Mouse (Mus musculus) testis, adult 2 months (tissue): Measurements from ENCODE around the gene Taar7f.

Experiments
- CTCF ChIP-seq: fragments of 200-500 bp; IDR thresholded peaks from 2 replicates; pipeline ENCODE4 v1.5.1; 2012; ENCODE audit warnings: low read depth, mild to moderate bottlenecking, inconsistent platforms, low read length, moderate library complexity; ENCODE audit not compliant: control insufficient read depth, insufficient read depth, insufficient replicate concordance
- POLR2A ChIP-seq: fragments of 200-500 bp; IDR thresholded peaks from 2 replicates; pipeline ENCODE4 v1.6.1; 2012; ENCODE audit warnings: low read depth, mild to moderate bottlenecking, inconsistent platforms, low read length, moderate library complexity; ENCODE audit not compliant: control insufficient read depth

GRCm38 (mm10) chr10:24092194-24092593, 42.9 kb downstream of the Taar7f start, which contains the start of gene Taar8b:
- TF ChIP-seq CTCF, result no peak
- no peak for TF ChIP-seq POLR2A
